Mouse (Mus musculus) liver, postnatal 0 days (tissue): ENCODE measurements around the gene Smim26.

Source experiments
- CTCF ChIP-seq: sonication (generic); IDR thresholded peaks from 2 replicates; pipeline ENCODE4 v1.5.1; 2016; ENCODE audit warnings: antibody characterized with exemption, low read depth
- EP300 ChIP-seq: IDR thresholded peaks from 2 replicates; pipeline ENCODE4 v1.6.1; 2016; ENCODE audit warnings: antibody characterized with exemption, low read depth, mild to moderate bottlenecking

DNA sequence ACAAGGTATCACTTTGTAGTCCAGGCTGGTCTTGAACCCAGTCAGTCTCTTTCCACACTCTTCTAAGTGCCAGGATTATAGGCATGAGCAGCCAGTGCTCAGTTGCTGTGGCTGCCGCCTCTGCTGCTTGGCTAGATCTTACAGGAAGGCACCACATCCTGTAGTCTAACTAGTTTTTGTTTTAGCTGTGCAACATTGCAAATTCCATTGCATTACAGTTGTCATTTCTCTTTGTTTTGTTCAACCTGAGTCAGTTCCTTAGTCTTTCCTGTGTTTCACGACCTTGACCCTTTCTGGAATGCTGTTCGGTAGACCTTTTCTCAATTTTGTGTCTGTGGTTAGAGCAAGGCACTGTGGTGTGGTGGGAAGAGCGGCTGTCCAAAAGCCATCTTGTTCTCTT, 43.4 kb downstream of the Smim26 start:
- TF ChIP-seq CTCF (no peak), EP300 (no peak)
